Mouse (Mus musculus) megakaryocyte progenitor cell, adult 5-6 weeks (primary cell): ENCODE measurements around the gene Itgb5. TPM values are rescaled to one million over a fixed set of nuclear protein-coding genes. Genes with fewer than 3 reads are reported as not detected.

Experiments
- ATAC-seq: replicated peaks from 2 replicates; pipeline ENCODE4 v1.8.0; 2016; ENCODE audit warnings: mild to moderate bottlenecking, moderate TSS enrichment, inconsistent platforms; ENCODE audit not compliant: poor library complexity
- total RNA-seq, 2 experiments: library from RNA; stranded (forward) in 1 of 2; stranded (reverse) in 1 of 2; fragments of 157-497, 149-512 nt in 1 of 2; fragments of 200-1000 nt in 1 of 2; gene quantifications; 2 replicates each; pipeline versions ENCODE4 v1.2.3 to v1.2.4; 2015 to 2017

Itgb5 gene
- total RNA-seq, 2 experiments from 2014 or later = 4.4 to 8.5 TPM

DNA sequence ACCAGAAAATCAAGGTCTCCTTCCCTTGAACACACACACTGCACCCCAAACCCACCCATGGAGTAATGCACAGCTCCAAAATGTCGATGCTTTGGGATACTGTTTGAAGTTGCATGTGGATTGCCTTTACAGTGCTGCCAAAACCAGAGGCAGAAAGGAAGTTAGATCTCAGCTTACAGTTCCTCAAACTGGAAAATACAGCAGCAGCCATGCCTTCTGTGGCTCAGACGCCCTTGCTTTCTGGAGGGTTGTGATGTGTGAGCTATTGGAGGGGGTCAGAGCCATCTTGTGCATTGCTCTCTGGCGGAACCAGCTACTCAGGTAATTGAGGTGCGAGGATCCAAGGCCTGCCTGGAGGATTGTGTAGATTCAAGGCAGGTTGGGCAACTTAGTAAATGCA is 107.4 kb downstream of the Itgb5 start:
- peak; percentile 40; the same call in 1 of the 2 replicates for ATAC-seq

GRCm38 (mm10) chr16:33937567-33937966 is 108.1 kb downstream of the Itgb5 start:
- ATAC-seq = peak; percentile 61

DNA sequence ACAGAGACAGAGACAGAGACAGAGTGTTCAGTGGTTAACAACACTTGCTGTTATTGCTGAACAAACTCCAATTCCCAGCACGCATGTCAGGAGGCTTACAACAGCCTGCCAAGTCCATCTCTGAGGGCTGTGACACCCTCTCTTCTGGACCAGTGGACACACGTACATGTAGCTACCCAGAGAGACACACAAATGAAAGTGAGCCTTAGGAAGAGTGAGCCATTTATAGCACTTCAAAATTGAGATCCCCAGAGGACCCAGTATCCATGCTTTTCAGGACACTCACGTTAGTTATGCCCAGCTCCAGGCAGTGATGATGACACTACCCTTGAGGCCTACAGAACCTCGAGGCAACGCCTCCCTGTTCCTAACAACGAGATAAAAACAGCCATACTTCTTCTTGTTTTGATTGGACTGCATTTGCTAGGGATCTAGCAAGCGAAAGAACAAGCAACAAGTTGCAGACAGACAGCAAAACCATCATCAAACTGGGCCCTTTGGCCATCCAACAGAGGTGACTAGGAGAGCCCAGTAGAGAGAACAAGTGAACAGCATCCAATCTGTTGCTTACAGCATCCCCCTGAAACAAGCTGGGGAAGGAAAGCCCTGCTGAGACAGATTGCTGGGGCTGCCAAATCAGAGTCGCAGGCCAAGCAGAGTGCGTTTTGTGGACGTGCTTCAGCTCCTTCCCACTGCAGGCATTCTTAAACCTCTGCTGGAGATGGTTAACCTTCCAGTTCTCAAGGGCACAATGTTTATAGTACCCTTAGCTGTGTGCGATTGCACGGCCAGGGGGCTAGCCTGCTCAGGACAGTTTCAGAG is 109.1 kb downstream of the Itgb5 start:
- no peak for ATAC-seq

- ATAC-seq = no peak
Observed at GRCm38 (mm10) chr16:33939133-33939531, 109.7 kb downstream of the Itgb5 start.

GRCm38 (mm10) chr16:33939636-33940035 is 110.2 kb downstream of the Itgb5 start:
- ATAC-seq = no peak

DNA sequence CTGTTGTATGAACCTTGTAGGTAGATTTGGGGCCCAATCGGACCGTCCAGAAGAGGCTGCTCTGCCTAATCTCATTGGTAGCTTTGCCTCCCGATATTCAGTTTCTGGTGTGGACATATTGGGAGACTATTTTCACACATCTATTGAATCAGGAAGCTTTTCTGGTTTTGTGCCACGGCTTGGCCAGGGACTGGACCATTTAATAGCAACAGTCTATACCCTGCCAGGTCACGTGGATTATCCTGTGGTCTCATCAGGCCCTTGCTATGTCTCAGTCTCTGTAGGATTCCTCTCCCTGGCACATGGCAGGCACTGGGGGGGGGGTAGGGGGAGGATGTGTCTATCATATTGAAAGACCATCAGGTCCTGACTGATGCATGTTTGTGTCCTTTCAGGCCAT is 110.6 kb downstream of the Itgb5 start:
- no peak for ATAC-seq

GRCm38 (mm10) chr16:33941271-33941781 is 111.9 kb downstream of the Itgb5 start:
- ATAC-seq = peak; percentile 24

GRCm38 (mm10) chr16:33942341-33942740 is 112.9 kb downstream of the Itgb5 start:
- ATAC-seq = no peak

GRCm38 (mm10) chr16:33943388-33943787 is 113.9 kb downstream of the Itgb5 start:
- no peak for ATAC-seq

DNA sequence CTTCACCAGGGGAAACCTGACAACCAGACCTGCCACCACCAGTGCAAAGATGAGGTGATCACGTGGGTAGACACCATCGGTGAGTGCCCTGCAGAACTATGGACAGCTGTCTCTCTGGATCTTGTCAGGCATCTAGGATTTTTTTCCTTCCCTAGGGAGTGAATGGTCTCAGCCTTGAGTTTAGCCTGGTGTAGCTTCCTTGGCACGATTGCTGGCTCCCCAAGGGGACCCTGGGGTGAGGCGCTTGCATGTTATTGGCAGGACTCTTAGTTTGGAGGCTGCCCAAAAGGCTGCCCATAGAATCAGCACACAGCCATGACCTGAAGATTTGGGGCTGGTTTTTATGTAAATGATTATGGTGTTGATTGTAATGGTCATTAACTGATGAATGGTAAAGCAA is 114.7 kb downstream of the Itgb5 start:
- no peak for ATAC-seq

DNA sequence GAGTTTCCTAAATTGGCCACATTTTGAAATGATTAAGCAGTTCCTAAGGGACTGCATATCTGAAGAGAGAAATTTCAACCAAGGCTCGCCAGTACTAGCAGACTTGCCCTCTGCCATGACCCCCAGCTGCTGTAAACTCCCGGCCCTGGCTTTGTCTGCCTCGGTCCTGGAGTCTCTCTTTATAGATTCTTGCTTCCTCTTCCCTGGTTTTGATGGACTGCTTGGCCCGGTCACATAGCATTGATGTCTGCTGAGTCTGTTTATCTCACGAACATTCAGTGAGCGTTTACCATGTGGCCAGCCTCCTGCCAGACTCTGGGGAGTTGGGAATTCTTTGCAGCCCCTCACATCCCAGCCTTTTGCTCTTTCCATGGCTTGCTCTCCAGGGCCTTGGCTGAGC is 115.3 kb downstream of the Itgb5 start:
- no peak for ATAC-seq

DNA sequence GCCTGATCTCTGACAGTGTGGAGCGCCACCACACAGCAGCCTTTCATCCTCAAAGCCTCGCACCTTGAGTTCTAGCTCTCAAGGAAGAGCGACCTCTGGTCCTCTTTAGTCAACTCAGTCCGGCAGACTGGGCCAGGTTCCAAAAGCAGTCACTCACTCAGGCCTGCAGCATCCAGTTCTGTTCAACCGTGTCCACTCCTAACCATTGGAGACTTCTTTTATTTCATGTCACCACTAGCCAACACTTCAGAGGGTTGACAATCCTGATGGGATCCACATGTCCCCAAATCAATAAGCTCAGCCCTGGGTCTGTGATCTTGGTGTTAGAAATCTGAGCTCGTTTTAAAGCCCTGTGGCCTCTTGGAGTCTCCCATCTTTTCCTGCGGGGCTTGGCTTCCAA is 116.6 kb downstream of the Itgb5 start:
- no peak for ATAC-seq

DNA sequence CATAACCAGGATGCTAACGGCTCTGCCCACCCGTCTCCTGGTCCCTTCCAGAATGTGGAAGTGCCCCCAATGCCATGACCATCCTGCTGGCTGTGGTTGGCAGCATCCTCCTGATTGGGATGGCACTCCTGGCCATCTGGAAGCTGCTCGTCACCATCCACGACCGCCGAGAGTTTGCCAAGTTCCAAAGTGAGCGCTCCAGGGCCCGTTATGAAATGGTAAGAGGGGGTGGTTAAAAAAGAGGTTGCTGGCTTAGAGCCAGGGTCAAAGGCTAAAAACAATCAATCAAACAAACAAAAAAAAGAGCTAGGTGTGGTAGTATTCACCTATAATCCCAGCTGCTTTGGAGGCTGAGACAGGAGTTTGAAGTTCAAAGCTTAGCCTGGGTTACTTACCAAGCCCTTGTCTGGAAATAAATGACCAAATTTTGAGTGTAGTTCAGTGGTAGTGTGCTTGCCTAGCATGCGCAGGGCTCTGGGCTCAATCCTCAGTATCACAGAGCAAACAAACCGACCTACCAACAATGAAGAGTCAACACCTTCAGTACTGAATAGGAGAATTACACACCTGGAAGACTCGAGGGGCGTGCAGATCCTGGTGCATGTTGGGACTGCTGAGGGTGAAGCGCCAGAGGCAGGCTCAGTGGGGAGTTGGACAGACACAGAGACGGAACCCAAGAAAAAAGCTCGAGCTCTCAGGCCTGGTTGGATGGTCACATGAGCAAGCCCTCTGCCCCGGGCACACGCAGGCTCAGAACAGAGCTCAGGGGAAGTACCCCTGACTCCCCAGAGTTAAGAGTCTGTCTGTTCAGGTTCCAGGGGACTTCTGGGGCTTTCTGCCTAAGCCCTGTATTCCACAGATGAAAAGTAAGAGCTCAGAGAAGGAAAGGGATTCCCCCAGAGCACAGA is 118.5 kb downstream of the Itgb5 start:
- ATAC-seq = no peak

GRCm38 (mm10) chr16:33950386-33950785 is 120.9 kb downstream of the Itgb5 start:
- ATAC-seq = no peak

DNA sequence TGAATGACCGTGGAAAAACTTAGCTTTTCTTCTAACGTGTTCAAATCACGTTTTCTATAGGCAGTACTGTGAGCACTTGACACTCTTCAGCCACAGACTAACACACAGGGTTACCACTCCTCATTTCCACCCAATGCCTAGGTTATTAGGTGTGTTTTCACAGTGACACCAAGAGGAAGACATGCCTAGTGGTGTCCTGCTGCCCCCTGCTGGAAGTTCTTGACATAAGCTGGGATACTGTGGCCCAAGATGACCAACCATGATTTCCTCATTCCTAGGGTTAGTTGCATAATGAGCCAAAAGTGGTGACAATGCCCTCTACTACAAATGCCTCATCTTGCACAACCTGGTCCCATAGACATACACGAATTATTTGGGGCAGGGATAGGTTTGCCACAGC is 121.4 kb downstream of the Itgb5 start:
- ATAC-seq = peak; percentile 90

GRCm38 (mm10) chr16:33953008-33953407 is 123.5 kb downstream of the Itgb5 start:
- no peak for ATAC-seq

DNA sequence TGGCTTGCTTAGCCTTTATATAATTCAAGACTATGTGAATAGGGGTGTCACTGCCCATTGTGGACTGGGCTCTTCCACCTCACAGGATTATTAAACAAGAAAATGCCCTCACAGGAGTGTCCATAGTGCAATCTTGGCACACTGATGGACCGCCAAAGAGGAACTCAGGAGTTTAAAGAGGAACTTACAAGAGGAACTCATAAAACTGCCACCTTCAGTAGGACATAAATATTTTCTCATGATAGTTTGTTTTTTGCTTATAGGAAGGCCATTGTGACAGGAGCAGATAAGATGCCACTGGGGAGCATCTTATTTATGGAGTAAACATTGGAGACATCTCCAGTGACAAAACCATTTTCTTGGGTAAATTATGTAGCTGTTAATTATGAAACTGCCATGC is 125.3 kb downstream of the Itgb5 start:
- ATAC-seq = peak; percentile 38; the same call in 1 of the 2 replicates

- ATAC-seq = no peak
Observed at GRCm38 (mm10) chr16:33963509-33963908, 134.0 kb downstream of the Itgb5 start.

GRCm38 (mm10) chr16:33965878-33966537 is 136.5 kb downstream of the Itgb5 start:
- ATAC-seq = no peak

GRCm38 (mm10) chr16:33966538-33967282 is 137.2 kb downstream of the Itgb5 start, which contains the start of gene Umps:
TSS of gene Umps (minus strand) at chr16:33967038.
- peak; percentile 93 for ATAC-seq
